Mouse (Mus musculus): ENCODE measurements around the gene Olfr651.
"Not testable (repeated sequence)": the region's sequence is repeated elsewhere in the genome, so short reads cannot be mapped to it uniquely, and the experiment has no call there.

The Olfr651 gene

GRCm38 (mm10) chr7:104549833-104550232 is at the start of gene Olfr651:
Gene Olfr651 (plus strand): TSS chr7:104550133.
- no peak for DNase-seq (ENCODE audit: low read depth)

- not testable (repeated sequence) for DNase-seq (ENCODE audit: low read depth)
These were observed 48.7 kb upstream of the Olfr651 start for GRCm38 (mm10) chr7:104501186-104501585.

- DNase-seq (ENCODE audit: low read depth): no peak
These were observed 48.2 kb upstream of the Olfr651 start for GRCm38 (mm10) chr7:104501589-104502371.

- DNase-seq (ENCODE audit: low read depth): not testable (repeated sequence)
These were observed 42.4 kb upstream of the Olfr651 start, which contains the start of gene Trim30d for GRCm38 (mm10) chr7:104507421-104508065. Gene Trim30d (minus strand): TSS chr7:104507849.

GRCm38 (mm10) chr7:104552700-104553099 is 2.8 kb downstream of the Olfr651 start:
- no peak for DNase-seq (ENCODE audit: low read depth)

GRCm38 (mm10) chr7:104560601-104561000 is 10.7 kb downstream of the Olfr651 start, which contains the start of gene Olfr652:
Gene Olfr652 (plus strand): TSS chr7:104560901.
- no peak for DNase-seq (ENCODE audit: low read depth)

GRCm38 (mm10) chr7:104577014-104577413 is 27.1 kb downstream of the Olfr651 start, which contains the start of gene Olfr653:
Gene Olfr653 (plus strand): TSS chr7:104577314.
- DNase-seq (ENCODE audit: low read depth): no peak

GRCm38 (mm10) chr7:104580846-104581245 is 30.9 kb downstream of the Olfr651 start:
- DNase-seq (ENCODE audit: low read depth): no peak

- DNase-seq (ENCODE audit: low read depth): no peak
These were observed 31.5 kb downstream of the Olfr651 start for GRCm38 (mm10) chr7:104581429-104581828.

GRCm38 (mm10) chr7:104586725-104587124 is 36.8 kb downstream of the Olfr651 start, which contains the start of gene Olfr654:
Gene Olfr654 (plus strand): TSS chr7:104587025.
- no peak for DNase-seq (ENCODE audit: low read depth)

GRCm38 (mm10) chr7:104588274-104588673 is 38.3 kb downstream of the Olfr651 start:
- no peak for DNase-seq (ENCODE audit: low read depth)

GRCm38 (mm10) chr7:104601679-104602078 is 51.7 kb downstream of the Olfr651 start, which contains the start of gene Olfr655:
Gene Olfr655 (minus strand): TSS chr7:104601779.
- no peak for DNase-seq (ENCODE audit: low read depth)

- no peak for DNase-seq (ENCODE audit: low read depth)
These were observed 53.2 kb downstream of the Olfr651 start for GRCm38 (mm10) chr7:104603173-104603572.

Measured in fibroblast of lung, adult 2 months (primary cell).